15 mouse cellular contexts compared by ENCODE assay signal in genomic region chr5:20362154-20362553, GRCm38 (mm10).
"Had no signal": no experiment of that assay in that cellular context is flagged by ENCODE, and none has a peak within 500 bp of the region (broad histone marks: within the 10 kb centered on the region; RNA-seq: fewer than 3 reads in every experiment).

No protein-coding gene starts in this region.

- H3K9me3 ChIP-seq: limb, embryonic 15.5 days; liver, embryonic 12.5 days; megakaryocyte, embryonic 14.5 days; midbrain, embryonic 15.5 days; neural tube, embryonic 13.5 days had no signal

- H3K36me3 ChIP-seq: limb, embryonic 15.5 days; liver, embryonic 12.5 days; midbrain, embryonic 15.5 days; neural tube, embryonic 13.5 days had no signal

- H3K4me3 ChIP-seq: limb, embryonic 15.5 days; liver, embryonic 12.5 days; megakaryocyte, embryonic 14.5 days; midbrain, embryonic 15.5 days; neural tube, embryonic 13.5 days had no signal

- ATAC-seq: intestine, embryonic 16.5 days; liver, embryonic 12.5 days; midbrain, embryonic 15.5 days had no signal

- DNase-seq: kidney, adult 8-10 months; kidney, postnatal 25 days; lung, embryonic 14.5 days; lung, postnatal 14 days; right cerebral cortex, adult 18-20 months; right cerebral cortex, postnatal 25 days had no signal

- H3K4me2 ChIP-seq: limb, embryonic 15.5 days; liver, embryonic 12.5 days; lung, embryonic 14.5 days; midbrain, embryonic 11.5 days; midbrain, embryonic 15.5 days; neural tube, embryonic 13.5 days had no signal

- H3K27ac ChIP-seq: limb, embryonic 15.5 days; liver, embryonic 12.5 days; macrophage; midbrain, embryonic 15.5 days; neural tube, embryonic 13.5 days; stomach, postnatal 0 days had no signal

- H3K4me1 ChIP-seq: limb, embryonic 15.5 days; liver, embryonic 12.5 days; megakaryocyte, embryonic 14.5 days; neural tube, embryonic 13.5 days had no signal

- H3K27me3 ChIP-seq: limb, embryonic 15.5 days; liver, embryonic 12.5 days; megakaryocyte, embryonic 14.5 days; midbrain, embryonic 15.5 days; neural tube, embryonic 13.5 days had no signal

- H3K9ac ChIP-seq: limb, embryonic 15.5 days; liver, embryonic 12.5 days; lung, embryonic 14.5 days; midbrain, embryonic 15.5 days; neural tube, embryonic 13.5 days had no signal
